Mouse (Mus musculus) stomach, postnatal 0 days (tissue): ENCODE data around the gene Fundc2. TPM values are rescaled to one million over a fixed set of nuclear protein-coding genes. Genes with fewer than 3 reads are reported as not detected.
A peak's percentile ranks its signal among the peaks of the same experiment; 100 is the strongest.

Source experiments
- ATAC-seq: fragments of 200-750 bp; cut with Nextera tagmentation; 2 replicates; pipeline ENCODE4 v1.8.0; 2017; ENCODE audit not compliant: low FRiP score, low TSS enrichment
- DNase-seq: peaks from one replicate; pipeline ENCODE4 v3.0.0-alpha.2; 2016; ENCODE audit warnings: low spot score
- H3K27ac ChIP-seq: fragments of 300-500 bp; sonication (generic); replicated peaks from 2 replicates; pipeline ENCODE4 v1.5.1; 2014; ENCODE audit warnings: mild to moderate bottlenecking, control low read depth
- H3K27me3 ChIP-seq: fragments of 300-500 bp; sonication (generic); 2 replicates; pipeline ENCODE4 v1.6.1; 2014; ENCODE audit warnings: low read length; ENCODE audit not compliant: control insufficient read depth, insufficient read depth
- H3K36me3 ChIP-seq: fragments of 300-500 bp; sonication (generic); 2 replicates; pipeline ENCODE4 v1.6.1; 2014; ENCODE audit warnings: low read length, mixed read lengths; ENCODE audit not compliant: control insufficient read depth, insufficient read depth
- H3K4me1 ChIP-seq: fragments of 300-500 bp; sonication (generic); replicated peaks from 2 replicates; pipeline ENCODE4 v1.6.1; 2014; ENCODE audit warnings: antibody characterized with exemption; ENCODE audit not compliant: control insufficient read depth, insufficient read depth
- H3K4me2 ChIP-seq: fragments of 300-500 bp; sonication (generic); replicated peaks from 2 replicates; pipeline ENCODE4 v1.6.1; 2014; ENCODE audit warnings: low read depth, mild to moderate bottlenecking, control low read depth, moderate library complexity
- H3K4me3 ChIP-seq: fragments of 300-500 bp; sonication (generic); 2 replicates; pipeline ENCODE4 v1.5.1; 2014; ENCODE audit warnings: low read depth, low read length, control low read depth
- H3K9ac ChIP-seq: fragments of 300-500 bp; sonication (generic); 2 replicates; pipeline ENCODE4 v1.6.1; 2014; ENCODE audit warnings: mild to moderate bottlenecking, low read length, control low read depth, mixed read lengths
- H3K9me3 ChIP-seq: fragments of 300-500 bp; sonication (generic); 2 replicates; pipeline ENCODE4 v1.6.1; 2016; ENCODE audit warnings: low read length; ENCODE audit not compliant: control insufficient read depth
- CTCF ChIP-seq: IDR thresholded peaks from 2 replicates; pipeline ENCODE4 v1.5.1; 2016; ENCODE audit warnings: antibody characterized with exemption, low read depth, mild to moderate bottlenecking, moderate library complexity
- EP300 ChIP-seq: optimal IDR thresholded peaks from 2 replicates; pipeline ENCODE3; 2016; ENCODE audit warnings: antibody characterized with exemption
- WGBS: fragments of 180-500 bp; shearing (Covaris S2); extraction: QIAGEN DNeasy Blood & Tissue Kit; methylation state at CpG from one replicate; pipeline ENCODE4 v1.1.7; 2014; 5-methylcytosine and 5-hydroxymethylcytosine counted together
- polyA plus RNA-seq: library from polyadenylated mRNA; unstranded; fragments of >200 nt; fragmentation: Nextera tagmentation; extraction: Ambion mirVana; gene quantifications from 2 replicates; pipeline ENCODE4 v1.2.1, GENCODE M21; 2015

Gene Fundc2
- polyA plus RNA-seq, 1 experiment from 2014 or later = 51.3 TPM

DNA sequence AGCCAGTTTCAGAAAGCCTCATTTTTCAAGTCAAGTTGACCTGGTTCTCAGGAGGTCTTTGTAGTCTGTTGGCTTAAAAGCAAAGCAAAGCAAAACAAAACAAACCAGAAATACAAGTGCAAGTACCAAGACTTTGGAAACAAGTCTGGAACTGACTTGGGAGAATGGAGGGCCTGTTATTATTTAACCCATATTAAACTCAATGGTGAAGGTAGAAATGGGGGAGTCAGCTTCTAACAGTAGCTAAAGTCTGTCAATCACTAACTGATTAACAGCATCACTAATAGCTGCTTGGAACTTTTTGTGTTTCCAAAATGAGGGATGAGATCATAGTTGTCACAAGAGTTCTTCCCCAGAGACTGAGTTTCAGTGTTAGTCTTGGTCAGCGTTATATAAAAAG lies 17.3 kb downstream of the Fundc2 start:
- H3K9ac ChIP-seq = no peak overlapping the region
- H3K27me3 ChIP-seq = no peaks in the 10 kb centered on the region
- H3K9me3 ChIP-seq = no peaks in the 10 kb centered on the region
- H3K36me3 ChIP-seq = no peaks in the 10 kb centered on the region
- TF ChIP-seq EP300 (no peak), CTCF (no peak)
- H3K27ac ChIP-seq = no peak overlapping the region
- DNase-seq (no peak), ATAC-seq (no peak)
- WGBS = 72% methylated on average over 1 of the region's 1 CpGs
- no peaks in the 10 kb centered on the region for H3K4me1 ChIP-seq
- no peak overlapping the region for H3K4me2 ChIP-seq
- H3K4me3 ChIP-seq = no peak overlapping the region

DNA sequence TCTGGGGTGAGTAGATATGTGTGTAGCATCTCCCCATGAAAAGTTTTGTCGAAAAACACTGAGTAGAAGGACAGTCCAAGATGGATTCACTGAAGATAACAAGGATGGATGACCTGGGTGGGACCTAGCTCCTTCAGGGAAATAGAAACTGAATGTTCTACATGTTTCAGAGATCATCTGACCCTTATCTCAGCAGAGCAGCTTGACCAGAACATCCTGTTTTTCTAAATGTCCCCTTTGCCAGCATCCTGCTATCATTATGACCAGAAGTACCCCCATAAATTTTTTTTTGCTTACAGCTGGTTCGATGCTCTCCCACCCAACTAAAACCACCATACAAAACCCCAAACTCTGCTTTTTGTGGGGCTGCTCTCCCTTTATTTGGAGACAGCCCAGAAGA lies 20.5 kb downstream of the Fundc2 start:
- no peaks in the 10 kb centered on the region for H3K27me3 ChIP-seq
- H3K4me2 ChIP-seq = no peak overlapping the region
- no peak overlapping the region for H3K4me3 ChIP-seq
- no peaks in the 10 kb centered on the region for H3K9me3 ChIP-seq
- WGBS = 76% methylated on average over 2 of the region's 2 CpGs
- H3K27ac ChIP-seq = no peak overlapping the region
- no peak overlapping the region for H3K9ac ChIP-seq
- ATAC-seq (no peak), DNase-seq (no peak)
- no peaks in the 10 kb centered on the region for H3K36me3 ChIP-seq
- TF ChIP-seq EP300 (no peak), CTCF (no peak)
- H3K4me1 ChIP-seq = no peaks in the 10 kb centered on the region

DNA sequence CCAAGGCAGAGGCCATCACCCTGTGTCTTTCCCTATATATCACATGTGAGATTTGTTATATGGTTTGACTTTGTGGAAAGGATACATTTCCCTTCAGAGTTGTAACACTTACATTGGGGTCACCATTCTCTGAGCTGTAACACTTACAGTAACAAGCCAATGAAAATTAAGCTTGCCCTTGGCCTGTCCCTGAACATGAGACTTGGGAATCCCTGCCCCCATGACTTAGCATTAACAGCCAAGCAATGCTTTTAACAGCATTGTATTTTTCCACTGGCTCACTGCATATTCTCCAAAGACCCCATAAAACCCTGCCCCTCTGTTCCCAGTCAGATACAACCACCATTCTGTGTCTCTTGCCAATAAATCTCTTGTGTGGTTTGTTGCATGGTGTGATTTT lies 21.2 kb downstream of the Fundc2 start:
- no peak overlapping the region for H3K4me3 ChIP-seq
- H3K27ac ChIP-seq = no peak overlapping the region
- no peaks in the 10 kb centered on the region for H3K9me3 ChIP-seq
- H3K9ac ChIP-seq = no peak overlapping the region
- H3K4me2 ChIP-seq = no peak overlapping the region
- ATAC-seq = no peak
- no peaks in the 10 kb centered on the region for H3K27me3 ChIP-seq
- H3K4me1 ChIP-seq = no peaks in the 10 kb centered on the region
- no peaks in the 10 kb centered on the region for H3K36me3 ChIP-seq
- DNase-seq = no peak
- no peak for TF ChIP-seq EP300
- no peak for TF ChIP-seq CTCF

DNA sequence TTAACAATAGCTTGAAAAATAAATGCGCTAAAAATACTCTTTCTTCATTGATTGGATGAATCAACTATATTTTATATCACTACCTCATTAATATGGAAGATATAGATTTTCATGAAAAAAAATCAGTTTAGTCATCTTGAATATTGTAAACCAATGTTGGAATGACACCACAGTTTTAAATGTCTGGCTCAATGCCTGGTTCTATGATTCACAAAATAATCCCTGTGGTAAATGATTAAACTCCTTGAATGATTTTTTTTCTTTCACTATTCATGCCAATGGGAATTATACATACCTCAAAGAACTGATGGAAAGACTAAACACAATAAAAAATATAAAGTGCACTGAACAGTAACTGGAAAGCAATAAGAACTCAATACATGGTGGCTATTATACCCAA lies 27.5 kb downstream of the Fundc2 start:
- no peak for TF ChIP-seq EP300
- TF ChIP-seq CTCF = no peak
- H3K27me3 ChIP-seq = no peaks in the 10 kb centered on the region
- no peak overlapping the region for H3K9ac ChIP-seq
- H3K4me2 ChIP-seq = no peak overlapping the region
- H3K4me3 ChIP-seq = no peak overlapping the region
- no peaks in the 10 kb centered on the region for H3K36me3 ChIP-seq
- DNase-seq (no peak), ATAC-seq (no peak)
- WGBS = 93% methylated on average over 1 of the region's 1 CpGs
- H3K27ac ChIP-seq = no peak overlapping the region
- H3K9me3 ChIP-seq = no peaks in the 10 kb centered on the region
- H3K4me1 ChIP-seq = no peaks in the 10 kb centered on the region

DNA sequence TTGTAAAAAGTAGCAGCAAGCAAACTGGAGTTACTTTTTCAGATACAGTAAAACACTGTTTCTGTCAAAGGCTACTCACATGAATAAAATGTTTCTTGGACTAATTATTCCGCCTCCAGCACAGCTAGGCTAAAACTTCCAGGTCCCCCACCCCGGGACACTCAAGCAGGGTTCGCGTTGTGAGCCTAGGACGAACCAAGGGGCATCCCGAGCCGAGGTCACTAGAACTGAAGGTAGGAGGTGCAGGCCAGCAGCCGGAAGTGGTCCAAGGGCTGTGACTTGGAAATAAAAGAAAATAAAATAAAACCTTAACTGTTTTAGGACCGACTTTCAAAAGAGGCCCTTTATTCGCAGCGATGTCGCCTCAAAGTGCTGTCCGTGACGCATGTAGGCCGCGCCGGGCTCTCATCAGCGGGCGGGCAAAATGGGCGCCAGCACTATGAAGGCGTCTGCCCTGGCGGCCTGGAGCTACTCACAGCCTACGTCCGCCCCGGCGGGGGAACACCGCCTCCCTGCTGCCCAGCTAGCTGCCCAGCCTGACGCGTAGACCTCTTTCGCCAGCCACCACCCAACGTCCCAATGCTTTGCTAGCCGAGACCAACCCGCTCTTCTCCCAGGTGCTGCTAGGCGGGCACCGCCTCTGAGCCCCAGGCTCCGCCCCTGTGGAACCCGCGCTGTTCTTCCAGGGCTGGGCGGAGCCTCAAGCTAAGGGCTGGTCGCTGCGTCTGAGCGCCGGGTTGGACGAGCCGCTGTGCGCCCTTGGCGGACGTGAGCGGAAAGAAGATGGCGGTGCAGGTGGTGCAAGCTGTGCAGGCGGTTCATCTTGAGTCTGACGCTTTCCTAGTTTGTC lies 34.0 kb downstream of the Fundc2 start, which contains the start of the genes Cmc4, Mtcp1 and Brcc3:
TSS of gene Cmc4 (minus strand) at position 649 of the 850 bp plus-strand sequence.
TSS of gene Mtcp1 (minus strand) at position 653 of the 850 bp plus-strand sequence.
TSS of gene Brcc3 (plus strand) at position 693 of the 850 bp plus-strand sequence.
- Histone ChIP-seq H3K27ac (peak within 1 kb of the TSS; percentile 89), H3K9me3 (no peaks in the 10 kb centered on the region), H3K4me2 (peak within 1 kb of the TSS; percentile 52), H3K4me3 (peak within 1 kb of the TSS; percentile 48), H3K27me3 (no peaks in the 10 kb centered on the region), H3K4me1 (no peaks in the 10 kb centered on the region), H3K9ac (peak within 1 kb of the TSS; percentile 64), H3K36me3 (no peaks in the 10 kb centered on the region)
- ATAC-seq (peak; percentile 100), DNase-seq (peak; percentile 91)
- WGBS = 9% methylated on average over 52 of the region's 52 CpGs
- peak; percentile 40 for TF ChIP-seq CTCF
- TF ChIP-seq EP300 = no peak

Other genes with a start within 250 kb of the Fundc2 start
- gene Smim9, start 218.6 kb upstream of the Fundc2 start, polyA plus RNA-seq = not detected in 2 replicates
- gene F8, start 216 bp downstream of the Fundc2 start, polyA plus RNA-seq = 0.42 and 0.80 TPM in 2 replicates
- 15.9 and 17.3 TPM in 2 replicates for gene Cmc4, start 34.2 kb downstream of the Fundc2 start, polyA plus RNA-seq
- 3.6 and 4.0 TPM in 2 replicates for gene Mtcp1, start 34.2 kb downstream of the Fundc2 start, polyA plus RNA-seq
- gene Brcc3, start 34.2 kb downstream of the Fundc2 start, polyA plus RNA-seq = 35.7 and 42.0 TPM in 2 replicates
- 94.4 and 97.8 TPM in 2 replicates for gene Vbp1, start 131.9 kb downstream of the Fundc2 start, polyA plus RNA-seq
- 0.73 and 0.74 TPM in 2 replicates for gene Rab39b, start 195.8 kb downstream of the Fundc2 start, polyA plus RNA-seq